8 mouse cellular contexts compared by ENCODE assay signal in genomic region chr7:122290165-122290564, GRCm38 (mm10). TPM values are rescaled to one million over a fixed set of nuclear protein-coding genes. Genes with fewer than 3 reads are reported as not detected.
DNase-seq lines count a peak whose midpoint lies in the region; ATAC-seq and TF ChIP-seq lines count a peak whose summit lies in the region.

No protein-coding gene starts in this region.

- ATAC-seq in heart, embryonic 14.5 days (ENCODE audit: insufficient number of reproducible peaks, insufficient read depth, low FRiP score, low read depth) = no peak
- ATAC-seq in limb, embryonic 11.5 days (ENCODE audit: insufficient number of reproducible peaks, low FRiP score, low TSS enrichment, low read depth) = 0 out of 2 replicates have a peak, but pooled peaks have one; percentile 18

- TF ChIP-seq CTCF in testis, adult 2 months (IDR thresholded peaks at IDR 0.05; ENCODE audit: control insufficient read depth, insufficient read depth, insufficient replicate concordance, low read depth, low read length) = peak; percentile 6; the same call in 1 of the 2 replicates

- no peak overlapping the region for H3K9ac ChIP-seq in heart, embryonic 14.5 days (ENCODE audit: low read length)
- no peak overlapping the region for H3K9ac ChIP-seq in limb, embryonic 11.5 days (ENCODE audit: low read length)

- H3K4me1 ChIP-seq in testis, adult 2 months (ENCODE audit: control insufficient read depth, insufficient read depth, low read length) = peaks cover 5% of the 10 kb centered on the region
- H3K4me1 ChIP-seq in heart, embryonic 14.5 days (ENCODE audit: control insufficient read depth in 2 of 2, insufficient read depth in 2 of 2, low read length in 2 of 2) = peaks cover 5 to 15% of the 10 kb centered on the region in 2 experiments; a peak in 3 of 4 replicates
- H3K4me1 ChIP-seq in limb, embryonic 11.5 days (ENCODE audit: control insufficient read depth, insufficient read depth, low read length) = peaks cover 6% of the 10 kb centered on the region; the same call in 1 of the 2 replicates

- 9% methylated on average over 12 of the region's 12 CpGs for WGBS in heart, embryonic 14.5 days
- 9% methylated on average over 12 of the region's 12 CpGs for WGBS in limb, embryonic 11.5 days

- H3K27me3 ChIP-seq in testis, adult 2 months (ENCODE audit: control insufficient read depth, insufficient read depth, low read length) = no peaks in the 10 kb centered on the region
- peaks cover 47% of the 10 kb centered on the region for H3K27me3 ChIP-seq in heart, embryonic 14.5 days (ENCODE audit: control insufficient read depth, insufficient read depth, low read length)
- H3K27me3 ChIP-seq in limb, embryonic 11.5 days (ENCODE audit: control insufficient read depth, insufficient read depth, low read length) = peaks cover 28% of the 10 kb centered on the region

- peak overlapping the region; percentile 96 for H3K4me2 ChIP-seq in heart, embryonic 14.5 days (ENCODE audit: low read length)
- peak overlapping the region; percentile 93; the same call in 1 of the 2 replicates for H3K4me2 ChIP-seq in limb, embryonic 11.5 days (ENCODE audit: low read depth, severe bottlenecking)

- no peak for TF ChIP-seq POLR2A in testis, adult 2 months (IDR thresholded peaks at IDR 0.05; ENCODE audit: control insufficient read depth, low read depth, low read length)

- no peaks in the 10 kb centered on the region for H3K9me3 ChIP-seq in heart, embryonic 14.5 days (ENCODE audit: control insufficient read depth, low read length)
- no peaks in the 10 kb centered on the region for H3K9me3 ChIP-seq in limb, embryonic 11.5 days (ENCODE audit: control insufficient read depth, low read length)

- no peak for DNase-seq in testis, postnatal 14 days (ENCODE audit: low spot score)
- peak; percentile 78 for DNase-seq in cerebellum, adult 9-10 months
- no peak for DNase-seq in limb, embryonic 11.5 days (ENCODE audit: low spot score)
- peak; percentile 37 for DNase-seq in neural tube, embryonic 10.5 days (ENCODE audit: extremely low spot score, low spot score)
- peak; percentile 81 to 91 for DNase-seq in thymus, postnatal 10 days (ENCODE audit: low spot score in 2 of 2)
- DNase-seq in urinary bladder, postnatal 10 days (ENCODE audit: low spot score) = no peak

- no peak overlapping the region; the same call in 1 of the 2 replicates for H3K4me3 ChIP-seq in testis, adult 2 months (ENCODE audit: control insufficient read depth, low read depth, low read length)
- H3K4me3 ChIP-seq in heart, embryonic 14.5 days (ENCODE audit: control insufficient read depth in 1 of 2, insufficient read depth in 1 of 2, low read depth in 1 of 2, low read length in 2 of 2) = peak overlapping the region; percentile 53 to 66; a peak in 3 of 4 replicates
- H3K4me3 ChIP-seq in limb, embryonic 11.5 days (ENCODE audit: low read depth, low read length) = peak overlapping the region; percentile 43

- no peak overlapping the region for H3K27ac ChIP-seq in testis, adult 2 months (ENCODE audit: control insufficient read depth, insufficient read depth, low read depth, low read length)
- no peak overlapping the region for H3K27ac ChIP-seq in heart, embryonic 14.5 days (replicated peaks in 1 of 2; ENCODE audit: control insufficient read depth in 1 of 2, insufficient read depth in 1 of 2, low read depth in 2 of 2, low read length in 2 of 2)
- H3K27ac ChIP-seq in limb, embryonic 11.5 days (replicated peaks; ENCODE audit: low read depth, low read length) = no peak overlapping the region

- H3K36me3 ChIP-seq in testis, adult 2 months (ENCODE audit: control insufficient read depth, insufficient read depth, low read length) = no peaks in the 10 kb centered on the region
- no peaks in the 10 kb centered on the region for H3K36me3 ChIP-seq in heart, embryonic 14.5 days (ENCODE audit: control insufficient read depth, insufficient read depth, low read length)
- H3K36me3 ChIP-seq in limb, embryonic 11.5 days (ENCODE audit: control insufficient read depth, insufficient read depth, low read length) = no peaks in the 10 kb centered on the region

RNA-seq across cellular contexts. Expression of gene Prkcb, which starts 1.6 kb away (rescaled TPM):
- 3.4 and 4.2 TPM in 2 replicates for polyA plus RNA-seq in testis, adult 2 months (2012; rRNA removed)
- polyA plus RNA-seq in heart, embryonic 14.5 days (2014; fragmentation: Nextera tagmentation; extraction: Ambion mirVana) = 5.8 and 6.7 TPM in 2 replicates
- 4.4 and 4.6 TPM in 2 replicates for polyA plus RNA-seq in limb, embryonic 11.5 days (2014; fragmentation: Nextera tagmentation; extraction: Ambion mirVana)

Comparison
In these comparisons a context has a peak if more than half of its experiments do, and no peak if none do; other contexts are left out.
1. DNase-seq: peak in cerebellum, adult 9-10 months (single experiment), neural tube, embryonic 10.5 days (single experiment) and thymus, postnatal 10 days (2 of 2); none in testis, postnatal 14 days (single experiment), limb, embryonic 11.5 days (single experiment) and urinary bladder, postnatal 10 days (single experiment).